Mouse (Mus musculus) forebrain, postnatal 0 days (tissue): ENCODE results near the gene Des. TPM values are rescaled to one million over a fixed set of nuclear protein-coding genes. Genes with fewer than 3 reads are reported as not detected.

Experiments
- ATAC-seq: fragments of 200-750 bp; cut with Nextera tagmentation; 2 replicates; pipeline ENCODE4 v1.8.0; 2017; ENCODE audit warnings: mild to moderate bottlenecking, moderate library complexity
- DNase-seq: peaks from one replicate; pipeline ENCODE4 v3.0.0-alpha.2; 2015
- H3K27ac ChIP-seq: fragments of 300-500 bp; sonication (generic); 2 replicates; pipeline ENCODE4 v1.5.1; 2014; ENCODE audit warnings: low read depth, mild to moderate bottlenecking, antibody characterized with exemption, low read length, moderate library complexity, mixed read lengths
- H3K27me3 ChIP-seq: fragments of 300-500 bp; sonication (generic); 2 replicates; pipeline ENCODE4 v1.6.1; 2014; ENCODE audit warnings: mild to moderate bottlenecking, low read length, mixed read lengths; ENCODE audit not compliant: insufficient read depth
- H3K36me3 ChIP-seq: fragments of 300-500 bp; sonication (generic); 2 replicates; pipeline ENCODE4 v1.6.1; 2014; ENCODE audit warnings: mild to moderate bottlenecking, moderate library complexity; ENCODE audit not compliant: insufficient read depth
- H3K4me1 ChIP-seq: fragments of 300-500 bp; sonication (generic); 2 replicates; pipeline ENCODE4 v1.6.1; 2014; ENCODE audit warnings: antibody characterized with exemption; ENCODE audit not compliant: insufficient read depth
- H3K4me2 ChIP-seq: fragments of 300-500 bp; sonication (generic); 2 replicates; pipeline ENCODE4 v1.6.1; 2014; ENCODE audit warnings: low read depth, mild to moderate bottlenecking, moderate library complexity
- H3K4me3 ChIP-seq: fragments of 300-500 bp; sonication (generic); 2 replicates; pipeline ENCODE4 v1.5.1; 2014; ENCODE audit warnings: low read depth, low read length, mixed read lengths
- H3K9ac ChIP-seq: fragments of 300-500 bp; sonication (generic); 2 replicates; pipeline ENCODE4 v1.6.1; 2014; ENCODE audit warnings: mild to moderate bottlenecking
- H3K9me3 ChIP-seq: fragments of 300-500 bp; sonication (generic); 2 replicates; pipeline ENCODE4 v1.6.1; 2016; ENCODE audit warnings: low read length
- CTCF ChIP-seq: sonication (generic); IDR thresholded peaks from 2 replicates; pipeline ENCODE4 v1.5.1; 2016; ENCODE audit warnings: antibody characterized with exemption, control low read depth, low read depth
- WGBS: fragments of 180-500 bp; shearing (Covaris S2); extraction: QIAGEN DNeasy Blood & Tissue Kit; methylation state at CpG from one replicate; pipeline ENCODE4 v1.1.7; 2014; 5-methylcytosine and 5-hydroxymethylcytosine counted together
- polyA plus RNA-seq: library from polyadenylated mRNA; unstranded; fragments of >200 nt; fragmentation: Nextera tagmentation; extraction: Ambion mirVana; gene quantifications from 2 replicates; pipeline ENCODE4 v1.2.1, GENCODE M21; 2015
- total RNA-seq: library from RNA; depleted of rRNA; stranded (reverse); fragments of >200 nt; gene quantifications from 2 replicates; pipeline ENCODE4 v1.2.3, GENCODE M21; 2014; rRNA removed

Gene Des
- total and polyA plus RNA-seq, 2 experiments from 2014 or later = 1.0 to 1.2 TPM

DNA sequence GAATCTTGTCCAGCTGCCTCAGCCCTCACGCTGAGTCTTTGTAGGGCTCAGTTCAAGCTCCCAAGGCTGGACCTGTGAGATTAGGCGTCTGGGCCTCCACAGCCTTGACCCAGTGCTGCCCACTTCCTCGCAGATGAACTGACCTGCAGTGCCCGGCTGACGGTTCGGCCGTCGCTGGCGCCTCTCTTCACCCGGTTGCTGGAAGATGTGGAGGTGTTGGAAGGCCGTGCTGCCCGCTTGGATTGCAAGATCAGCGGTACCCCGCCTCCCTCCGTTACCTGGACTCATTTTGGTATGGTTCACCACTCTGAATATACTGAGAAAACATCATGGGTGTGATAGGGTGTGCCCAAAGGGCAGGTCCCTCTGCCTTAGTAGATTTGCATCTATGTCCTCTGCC, 46.0 kb downstream of the Des start:
- no peak for TF ChIP-seq CTCF

DNA sequence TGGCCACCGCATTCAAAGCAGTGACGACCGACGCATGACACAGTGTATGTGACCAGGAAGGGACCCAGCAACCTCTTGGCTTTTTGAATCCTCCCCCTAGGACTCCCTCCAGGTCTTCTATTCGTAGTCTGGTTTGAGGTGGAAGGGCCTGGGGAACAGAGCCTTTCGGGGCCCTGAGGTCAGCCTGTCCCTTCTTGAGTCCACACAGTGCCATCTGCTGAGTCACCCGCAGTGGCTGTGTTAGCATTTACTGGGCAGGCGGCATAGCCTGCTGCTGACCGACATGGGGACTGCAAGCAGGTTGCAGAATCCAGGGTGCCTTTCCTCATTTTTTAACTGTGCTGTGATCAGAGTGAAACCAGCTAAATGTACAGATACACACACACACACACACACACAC, 46.9 kb downstream of the Des start:
- no peak for ATAC-seq
- Histone ChIP-seq H3K27me3 (no peaks in the 10 kb centered on the region), H3K36me3 (peaks cover 45% of the 10 kb centered on the region)

More for the DNA sequence above, 46.0 kb downstream of the Des start:
- no peak overlapping the region for H3K27ac ChIP-seq
- no peaks in the 10 kb centered on the region for H3K9me3 ChIP-seq
- no peak for DNase-seq
- no peaks in the 10 kb centered on the region for H3K4me1 ChIP-seq
- 95% methylated on average over 15 of the region's 15 CpGs for WGBS
- no peak overlapping the region for H3K4me2 ChIP-seq
- no peaks in the 10 kb centered on the region for H3K27me3 ChIP-seq
- no peak overlapping the region for H3K4me3 ChIP-seq
- ATAC-seq = no peak
- H3K9ac ChIP-seq = no peak overlapping the region
- H3K36me3 ChIP-seq = peaks cover 51% of the 10 kb centered on the region

DNA sequence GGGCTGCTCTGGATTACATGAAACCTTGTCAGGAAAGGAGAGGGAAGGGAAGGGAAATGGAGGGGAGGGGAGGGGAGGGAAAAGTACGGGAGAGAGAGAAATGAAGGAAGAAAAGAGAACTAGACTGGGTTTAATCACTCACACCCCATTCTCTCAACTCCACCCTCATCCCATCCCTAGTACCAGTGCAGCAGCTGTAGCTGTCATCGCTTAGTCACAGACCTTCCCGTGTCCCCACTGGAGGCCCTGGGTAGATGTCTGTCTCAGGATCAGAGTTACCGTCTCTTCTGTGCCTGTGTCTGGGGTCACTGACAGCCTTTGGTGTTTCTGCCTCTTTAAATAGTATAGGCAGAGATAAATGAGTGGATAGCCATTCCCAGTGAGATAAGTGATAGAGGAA, 48.1 kb downstream of the Des start:
- no peak for TF ChIP-seq CTCF
- Histone ChIP-seq H3K27ac (no peak overlapping the region), H3K9me3 (no peaks in the 10 kb centered on the region), H3K9ac (no peak overlapping the region), H3K4me2 (no peak overlapping the region), H3K27me3 (no peaks in the 10 kb centered on the region), H3K4me1 (no peaks in the 10 kb centered on the region), H3K4me3 (no peak overlapping the region), H3K36me3 (peaks cover 34% of the 10 kb centered on the region)
- DNase-seq = no peak
- ATAC-seq = no peak
- WGBS = 71% methylated on average over 4 of the region's 4 CpGs

More for the DNA sequence above, 46.9 kb downstream of the Des start:
- Histone ChIP-seq H3K9me3 (no peaks in the 10 kb centered on the region), H3K27ac (no peak overlapping the region), H3K9ac (no peak overlapping the region), H3K4me1 (no peaks in the 10 kb centered on the region), H3K4me3 (no peak overlapping the region), H3K4me2 (no peak overlapping the region)
- WGBS = 91% methylated on average over 9 of the region's 9 CpGs
- no peak for TF ChIP-seq CTCF
- no peak for DNase-seq

GRCm38 (mm10) chr1:75409950-75410349, 49.8 kb downstream of the Des start:
- WGBS = 92% methylated on average over 7 of the region's 7 CpGs
- Histone ChIP-seq H3K9me3 (no peaks in the 10 kb centered on the region), H3K4me3 (no peak overlapping the region), H3K9ac (no peak overlapping the region), H3K27me3 (no peaks in the 10 kb centered on the region), H3K27ac (no peak overlapping the region), H3K4me1 (no peaks in the 10 kb centered on the region), H3K4me2 (no peak overlapping the region), H3K36me3 (peaks cover 19% of the 10 kb centered on the region)
- DNase-seq (no peak), ATAC-seq (no peak)
- TF ChIP-seq CTCF = no peak

DNA sequence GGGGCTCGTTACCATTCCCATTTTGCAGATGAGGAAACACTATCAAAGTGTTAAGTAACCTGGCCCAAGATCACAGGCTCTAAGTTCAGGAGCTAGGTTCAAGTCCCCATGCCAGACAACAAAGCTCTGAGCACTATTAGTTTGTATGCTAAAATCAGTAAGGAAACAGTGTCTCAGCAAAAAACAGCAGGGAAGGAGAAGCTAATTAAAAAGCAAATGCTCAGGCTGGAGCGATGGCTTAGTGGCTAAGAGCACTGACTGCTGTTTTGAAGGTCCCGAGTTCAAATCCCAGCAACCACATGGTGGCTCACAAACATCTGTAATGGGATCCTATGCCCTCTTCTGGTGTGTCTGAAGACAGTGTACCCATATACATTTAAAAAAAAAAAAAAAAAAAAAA, 52.1 kb downstream of the Des start:
- H3K27ac ChIP-seq = no peak overlapping the region
- H3K9ac ChIP-seq = no peak overlapping the region
- H3K4me2 ChIP-seq = no peak overlapping the region
- H3K27me3 ChIP-seq = no peaks in the 10 kb centered on the region
- no peak for TF ChIP-seq CTCF
- no peak for DNase-seq
- H3K9me3 ChIP-seq = no peaks in the 10 kb centered on the region
- H3K36me3 ChIP-seq = peaks cover 10% of the 10 kb centered on the region
- H3K4me1 ChIP-seq = no peaks in the 10 kb centered on the region
- WGBS = 89% methylated on average over 3 of the region's 3 CpGs
- no peak for ATAC-seq
- no peak overlapping the region for H3K4me3 ChIP-seq

DNA sequence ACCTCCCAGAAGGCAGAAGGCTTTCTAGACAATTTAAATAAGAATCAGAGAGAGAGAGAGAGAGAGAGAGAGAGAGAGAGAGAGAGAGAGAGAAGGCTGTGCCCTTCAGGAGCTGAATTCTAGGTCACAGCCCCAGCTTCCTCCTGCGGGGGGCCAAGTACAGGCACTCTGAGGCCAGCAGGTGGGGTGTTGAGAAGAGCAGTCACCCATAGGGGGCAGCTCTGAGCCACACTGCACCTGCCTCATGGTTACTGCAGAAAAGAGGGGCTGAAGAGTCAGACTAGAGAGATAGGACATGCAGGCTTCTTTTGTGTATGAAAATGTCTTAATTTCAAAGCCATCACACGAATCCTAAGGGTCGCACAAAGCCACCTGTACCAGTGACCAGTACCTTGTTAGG, 53.6 kb downstream of the Des start:
- peak; percentile 53 for TF ChIP-seq CTCF

More for the DNA sequence above, 53.6 kb downstream of the Des start:
- Histone ChIP-seq H3K4me1 (no peaks in the 10 kb centered on the region), H3K4me3 (no peak overlapping the region), H3K36me3 (peaks cover 20% of the 10 kb centered on the region), H3K27me3 (no peaks in the 10 kb centered on the region), H3K27ac (no peak overlapping the region), H3K4me2 (no peak overlapping the region), H3K9me3 (no peaks in the 10 kb centered on the region), H3K9ac (no peak overlapping the region)
- 61% methylated on average over 3 of the region's 3 CpGs for WGBS
- no peak for ATAC-seq
- DNase-seq = no peak

Other genes starting within 250 kb of the Des start
- 3.6 and 4.2 TPM in 2 replicates for gene Nhej1, start 235.1 kb upstream of the Des start, total RNA-seq
- 3.9 and 4.9 TPM in 2 replicates for gene Nhej1, start 235.1 kb upstream of the Des start, polyA plus RNA-seq
- not detected in 2 replicates for gene Slc23a3, start 226.4 kb upstream of the Des start, total RNA-seq
- not detected in 2 replicates for gene Slc23a3, start 226.4 kb upstream of the Des start, polyA plus RNA-seq
- gene Cnppd1, start 217.6 kb upstream of the Des start, total RNA-seq = 47.1 and 50.3 TPM in 2 replicates
- gene Cnppd1, start 217.6 kb upstream of the Des start, polyA plus RNA-seq = 57.3 and 58.3 TPM in 2 replicates
- gene Retreg2, start 217.6 kb upstream of the Des start, total RNA-seq = 141 and 181 TPM in 2 replicates
- 108 and 121 TPM in 2 replicates for gene Retreg2, start 217.6 kb upstream of the Des start, polyA plus RNA-seq
- gene Zfand2b, start 191.7 kb upstream of the Des start, total RNA-seq = 33.1 and 43.5 TPM in 2 replicates
- gene Zfand2b, start 191.7 kb upstream of the Des start, polyA plus RNA-seq = 44.9 and 48.4 TPM in 2 replicates
- 40.7 and 42.5 TPM in 2 replicates for gene Abcb6, start 179.9 kb upstream of the Des start, total RNA-seq
- 46.0 and 52.5 TPM in 2 replicates for gene Abcb6, start 179.9 kb upstream of the Des start, polyA plus RNA-seq
- 17.9 and 22.2 TPM in 2 replicates for gene Ankzf1, start 168.2 kb upstream of the Des start, total RNA-seq
- gene Ankzf1, start 168.2 kb upstream of the Des start, polyA plus RNA-seq = 12.5 and 13.5 TPM in 2 replicates
- 53.2 and 76.1 TPM in 2 replicates for gene Atg9a, start 168.1 kb upstream of the Des start, total RNA-seq
- 47.2 and 57.9 TPM in 2 replicates for gene Atg9a, start 168.1 kb upstream of the Des start, polyA plus RNA-seq
- 15.0 and 18.5 TPM in 2 replicates for gene Glb1l, start 149.5 kb upstream of the Des start, total RNA-seq
- 10.3 and 12.4 TPM in 2 replicates for gene Glb1l, start 149.5 kb upstream of the Des start, polyA plus RNA-seq
- 102 and 109 TPM in 2 replicates for gene Stk16, start 149.5 kb upstream of the Des start, total RNA-seq
- gene Stk16, start 149.5 kb upstream of the Des start, polyA plus RNA-seq = 95.6 and 102 TPM in 2 replicates
- 54.8 and 58.5 TPM in 2 replicates for gene Tuba4a, start 140.5 kb upstream of the Des start, total RNA-seq
- gene Tuba4a, start 140.5 kb upstream of the Des start, polyA plus RNA-seq = 76.9 and 87.1 TPM in 2 replicates
- gene A630095N17Rik, start 128.2 kb upstream of the Des start, total RNA-seq = 0.46 TPM in 1 of 2 replicates, not detected in the other
- gene A630095N17Rik, start 128.2 kb upstream of the Des start, polyA plus RNA-seq = 0.34 TPM in 1 of 2 replicates, not detected in the other
- gene Dnajb2, start 123.9 kb upstream of the Des start, total RNA-seq = 32.2 and 39.7 TPM in 2 replicates
- gene Dnajb2, start 123.9 kb upstream of the Des start, polyA plus RNA-seq = 37.4 and 47.0 TPM in 2 replicates
- gene Ptprn, start 95.8 kb upstream of the Des start, total RNA-seq = 58.2 and 68.7 TPM in 2 replicates
- gene Ptprn, start 95.8 kb upstream of the Des start, polyA plus RNA-seq = 21.5 and 31.5 TPM in 2 replicates
- 136 and 170 TPM in 2 replicates for gene Resp18, start 81.9 kb upstream of the Des start, total RNA-seq
- gene Resp18, start 81.9 kb upstream of the Des start, polyA plus RNA-seq = 123 and 186 TPM in 2 replicates
- gene Dnpep, start 42.3 kb upstream of the Des start, total RNA-seq = 135 and 164 TPM in 2 replicates
- 140 and 156 TPM in 2 replicates for gene Dnpep, start 42.3 kb upstream of the Des start, polyA plus RNA-seq
- 44.4 and 56.3 TPM in 2 replicates for gene Speg, start 15.0 kb downstream of the Des start, total RNA-seq
- 17.8 and 20.6 TPM in 2 replicates for gene Speg, start 15.0 kb downstream of the Des start, polyA plus RNA-seq
- gene Gmppa, start 75.6 kb downstream of the Des start, total RNA-seq = 57.3 and 68.3 TPM in 2 replicates
- 64.0 and 64.9 TPM in 2 replicates for gene Gmppa, start 75.6 kb downstream of the Des start, polyA plus RNA-seq
- 21.2 and 21.4 TPM in 2 replicates for gene Asic4, start 90.1 kb downstream of the Des start, total RNA-seq
- gene Asic4, start 90.1 kb downstream of the Des start, polyA plus RNA-seq = 6.3 and 7.7 TPM in 2 replicates
- 65.9 and 80.4 TPM in 2 replicates for gene Chpf, start 119.0 kb downstream of the Des start, total RNA-seq
- gene Chpf, start 119.0 kb downstream of the Des start, polyA plus RNA-seq = 55.5 and 56.8 TPM in 2 replicates
- gene Tmem198, start 119.2 kb downstream of the Des start, total RNA-seq = 54.8 and 58.0 TPM in 2 replicates
- gene Tmem198, start 119.2 kb downstream of the Des start, polyA plus RNA-seq = 61.2 and 70.8 TPM in 2 replicates
- 28.4 and 43.7 TPM in 2 replicates for gene Obsl1, start 146.1 kb downstream of the Des start, total RNA-seq
- gene Obsl1, start 146.1 kb downstream of the Des start, polyA plus RNA-seq = 18.7 and 22.9 TPM in 2 replicates
- gene Inha, start 146.7 kb downstream of the Des start, total RNA-seq = 24.5 and 26.6 TPM in 2 replicates
- gene Inha, start 146.7 kb downstream of the Des start, polyA plus RNA-seq = 19.6 and 24.8 TPM in 2 replicates
- gene Stk11ip, start 161.2 kb downstream of the Des start, total RNA-seq = 25.8 and 34.7 TPM in 2 replicates
- gene Stk11ip, start 161.2 kb downstream of the Des start, polyA plus RNA-seq = 12.1 and 14.3 TPM in 2 replicates
- gene Slc4a3, start 185.9 kb downstream of the Des start, total RNA-seq = 101 and 120 TPM in 2 replicates
- 56.0 and 73.0 TPM in 2 replicates for gene Slc4a3, start 185.9 kb downstream of the Des start, polyA plus RNA-seq